Mouse (Mus musculus): ENCODE measurements around the gene Rab35. TPM values are rescaled to one million over a fixed set of nuclear protein-coding genes. Genes with fewer than 3 reads are reported as not detected.
A peak's percentile ranks its signal among the peaks of the same experiment; 100 is the strongest.

Rab35 gene
- 10 to 100 TPM; 56.8 to 58.2 TPM for total RNA-seq (2021)

- DNase-seq: peak; percentile 96
Observed at GRCm38 (mm10) chr5:115631505-115632357, at the start of gene Rab35. Gene Rab35 (plus strand): TSS chr5:115631908.

DNA sequence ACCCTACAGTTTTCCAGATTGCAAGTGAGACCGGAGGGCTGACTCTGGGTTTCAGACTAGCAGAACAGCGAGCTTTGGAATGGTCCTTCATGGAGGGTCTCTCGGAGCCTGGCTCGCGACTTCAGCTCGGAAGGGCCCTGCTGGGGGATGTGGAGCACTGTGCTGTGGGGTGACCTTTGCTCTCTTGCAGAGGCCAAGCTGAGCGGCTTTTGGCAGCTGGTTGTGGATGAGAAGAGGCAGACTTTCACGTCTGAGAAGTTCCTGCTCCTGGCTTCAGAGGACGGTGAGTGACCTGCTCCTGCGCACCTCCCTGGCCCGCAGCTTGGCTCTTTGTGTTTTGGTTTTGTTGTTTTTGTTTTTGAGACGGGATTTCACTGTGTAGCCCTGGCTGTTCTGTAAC is 46.1 kb upstream of the Rab35 start:
- no peak for DNase-seq

GRCm38 (mm10) chr5:115586166-115586565 is 45.5 kb upstream of the Rab35 start:
- DNase-seq: no peak

DNA sequence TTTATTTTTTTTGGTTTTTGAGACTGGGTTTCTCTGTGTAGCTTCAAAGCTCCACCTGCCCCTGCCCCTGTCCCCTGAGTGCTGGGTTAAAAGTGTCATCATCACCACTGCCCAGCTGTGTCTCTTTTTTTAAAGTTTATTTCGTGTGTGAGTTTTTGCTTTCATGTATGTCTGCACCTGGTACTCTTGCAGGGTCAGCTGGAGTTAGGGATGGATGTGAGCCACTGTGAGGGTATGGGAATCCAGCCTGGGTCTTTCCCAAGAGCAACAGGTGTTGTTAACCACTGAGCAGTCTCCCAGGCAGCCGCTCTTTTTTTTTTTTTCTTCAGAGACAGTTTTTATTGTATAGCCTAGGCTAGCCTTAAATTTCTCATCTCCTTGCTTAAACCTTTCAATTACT is 44.9 kb upstream of the Rab35 start:
- DNase-seq: no peak

GRCm38 (mm10) chr5:115591028-115591427 is 40.7 kb upstream of the Rab35 start:
- DNase-seq: no peak

- DNase-seq: no peak
Observed at GRCm38 (mm10) chr5:115591506-115591905, 40.2 kb upstream of the Rab35 start.

DNA sequence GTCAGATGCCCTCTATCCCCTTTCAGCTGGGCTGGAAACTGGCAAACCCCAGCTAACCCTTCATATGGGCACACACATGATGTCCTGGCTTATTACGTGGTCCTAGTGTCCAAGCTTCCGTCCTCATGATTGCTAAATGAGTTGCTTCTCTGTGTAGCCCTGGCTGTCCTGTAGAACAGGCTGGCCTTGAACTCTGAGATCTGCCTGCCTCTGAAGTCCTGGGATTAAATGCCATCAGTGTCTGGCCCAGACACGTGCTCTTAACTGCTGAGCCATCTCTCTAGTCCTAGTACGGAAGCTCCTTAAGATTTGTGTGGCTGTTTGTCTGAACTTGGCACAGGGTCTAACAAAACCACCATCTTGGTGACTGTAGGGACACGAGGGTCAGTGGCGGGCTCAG is 28.1 kb upstream of the Rab35 start:
- no peak for DNase-seq

- DNase-seq: no peak
Observed at GRCm38 (mm10) chr5:115611566-115611965, 20.1 kb upstream of the Rab35 start.

- DNase-seq: no peak
Observed at GRCm38 (mm10) chr5:115613332-115613731, 18.4 kb upstream of the Rab35 start.

- peak; percentile 82 for DNase-seq
Observed at GRCm38 (mm10) chr5:115614948-115615347, 16.8 kb upstream of the Rab35 start.

- no peak for DNase-seq
Observed at GRCm38 (mm10) chr5:115619690-115620089, 12.0 kb upstream of the Rab35 start.

- no peak for DNase-seq
Observed at GRCm38 (mm10) chr5:115622686-115623085, 9.0 kb upstream of the Rab35 start.

- no peak for DNase-seq
Observed at GRCm38 (mm10) chr5:115623694-115624440, 7.8 kb upstream of the Rab35 start.

GRCm38 (mm10) chr5:115626237-115626886 is 5.3 kb upstream of the Rab35 start:
- DNase-seq: no peak

- no peak for DNase-seq
Observed at GRCm38 (mm10) chr5:115628083-115628482, 3.6 kb upstream of the Rab35 start.

GRCm38 (mm10) chr5:115629672-115630071 is 2.0 kb upstream of the Rab35 start:
- no peak for DNase-seq

- DNase-seq: no peak
Observed at GRCm38 (mm10) chr5:115630291-115630690, 1.4 kb upstream of the Rab35 start.

GRCm38 (mm10) chr5:115632358-115632714 is 628 bp downstream of the Rab35 start:
- DNase-seq: peak; percentile 58

DNA sequence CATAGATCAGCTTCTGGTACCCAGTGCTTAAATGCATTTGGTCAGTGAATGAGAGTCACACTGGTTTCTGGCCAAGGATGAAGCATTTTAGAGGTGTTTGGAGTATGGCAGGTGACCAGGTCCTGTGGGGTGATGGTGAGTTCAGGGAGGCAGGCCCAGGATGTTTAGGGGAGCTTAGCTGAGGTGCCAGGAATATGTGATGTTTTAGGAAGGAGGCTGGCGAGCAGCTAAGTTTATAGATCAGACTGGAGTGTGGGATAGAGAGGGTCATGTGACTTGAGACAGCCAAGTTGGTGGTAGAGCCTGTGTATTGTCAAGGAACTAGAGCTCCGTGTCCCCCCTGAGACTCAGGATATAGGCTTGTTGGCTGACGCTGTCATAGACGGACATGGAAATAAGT is 1.4 kb downstream of the Rab35 start:
- no peak for DNase-seq

- DNase-seq: no peak
Observed at GRCm38 (mm10) chr5:115634046-115634445, 2.3 kb downstream of the Rab35 start.

- no peak for DNase-seq
Observed at GRCm38 (mm10) chr5:115635536-115635935, 3.8 kb downstream of the Rab35 start.

GRCm38 (mm10) chr5:115644192-115644591 is 12.5 kb downstream of the Rab35 start:
- no peak for DNase-seq

- DNase-seq: no peak
Observed at GRCm38 (mm10) chr5:115648876-115649275, 17.2 kb downstream of the Rab35 start.

Measured in heart, postnatal 4 days (tissue).